Mouse (Mus musculus): ENCODE measurements at regions not wholly inside any gene's neighbourhood (a gene's known extent, or its start where the extent isn't known, plus 50 kb on each side); places are given as distances from the start of the nearest gene placed in this dataset.

DNA sequence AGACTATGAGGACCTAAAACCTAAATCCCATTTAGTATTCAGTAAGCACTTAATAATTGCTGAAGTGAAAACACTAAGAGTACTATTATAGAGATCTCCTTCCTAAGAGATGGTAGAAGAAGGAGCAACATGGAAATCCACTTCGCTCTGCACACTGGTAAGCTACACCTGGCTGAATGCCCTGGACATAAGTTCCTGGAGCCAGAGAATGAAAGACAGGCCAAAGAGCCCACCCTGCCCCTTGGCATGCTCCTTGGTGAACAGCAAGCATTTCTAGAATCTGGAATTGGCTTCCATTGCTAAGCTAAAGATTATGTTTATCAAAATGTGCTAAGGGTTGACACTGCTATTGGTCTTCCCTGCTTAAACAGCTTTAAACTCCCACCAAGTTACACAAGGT lies 137.3 kb downstream of the 1190002N15Rik start:
- DNase-seq, result no peak
- no peaks in the 10 kb centered on the region for H3K4me1 ChIP-seq (replicated peaks; ENCODE audit: control insufficient read depth, insufficient read depth, low read length)
- H3K27ac ChIP-seq (ENCODE audit: control insufficient read depth, insufficient read depth, low read length), result no peak overlapping the region
- no peaks in the 10 kb centered on the region for H3K36me3 ChIP-seq (ENCODE audit: control insufficient read depth, insufficient read depth, low read length)
- WGBS, result 93% methylated on average over 1 of the region's 1 CpGs
- TF ChIP-seq POLR2A (IDR thresholded peaks at IDR 0.05; ENCODE audit: control insufficient read depth, extremely low read depth, insufficient read depth, low read length, poor library complexity) (no peak), CTCF (IDR thresholded peaks at IDR 0.05; ENCODE audit: borderline replicate concordance, control insufficient read depth, extremely low read depth, insufficient read depth, low read length, poor library complexity) (no peak)
- H3K4me3 ChIP-seq (ENCODE audit: control insufficient read depth, insufficient read depth, low read length), result no peak overlapping the region
- no peaks in the 10 kb centered on the region for H3K27me3 ChIP-seq (ENCODE audit: control insufficient read depth, insufficient read depth, low read length)

DNA sequence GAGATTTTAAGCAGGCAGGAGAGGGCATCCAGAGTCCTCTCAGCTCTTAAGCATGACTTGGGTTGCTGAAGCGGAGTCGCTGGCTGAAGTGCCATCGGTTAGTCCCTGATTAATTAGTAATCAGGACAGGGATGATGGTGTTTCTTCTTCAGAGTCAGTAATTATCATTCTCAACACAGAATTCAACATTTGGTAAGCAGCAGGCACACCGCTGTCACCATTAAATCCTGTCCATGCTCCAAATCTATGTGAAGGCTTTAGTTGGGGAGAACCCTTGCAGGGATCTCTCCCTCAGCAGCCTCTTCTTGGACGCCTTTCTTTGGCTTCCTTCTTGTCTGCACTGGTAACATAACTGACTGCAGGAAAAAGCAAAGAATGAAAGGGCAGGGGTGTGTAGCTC lies 142.7 kb downstream of the 1190002N15Rik start:
- TF ChIP-seq POLR2A (IDR thresholded peaks at IDR 0.05; ENCODE audit: control insufficient read depth, extremely low read depth, insufficient read depth, low read length, poor library complexity) (no peak), CTCF (IDR thresholded peaks at IDR 0.05; ENCODE audit: borderline replicate concordance, control insufficient read depth, extremely low read depth, insufficient read depth, low read length, poor library complexity) (no peak)
- Histone ChIP-seq H3K27me3 (ENCODE audit: control insufficient read depth, insufficient read depth, low read length) (no peaks in the 10 kb centered on the region), H3K4me1 (replicated peaks; ENCODE audit: control insufficient read depth, insufficient read depth, low read length) (no peaks in the 10 kb centered on the region), H3K27ac (ENCODE audit: control insufficient read depth, insufficient read depth, low read length) (no peak overlapping the region), H3K36me3 (ENCODE audit: control insufficient read depth, insufficient read depth, low read length) (no peaks in the 10 kb centered on the region), H3K4me3 (ENCODE audit: control insufficient read depth, insufficient read depth, low read length) (no peak overlapping the region)
- DNase-seq, result no peak
- 90% methylated on average over 5 of the region's 5 CpGs for WGBS

DNA sequence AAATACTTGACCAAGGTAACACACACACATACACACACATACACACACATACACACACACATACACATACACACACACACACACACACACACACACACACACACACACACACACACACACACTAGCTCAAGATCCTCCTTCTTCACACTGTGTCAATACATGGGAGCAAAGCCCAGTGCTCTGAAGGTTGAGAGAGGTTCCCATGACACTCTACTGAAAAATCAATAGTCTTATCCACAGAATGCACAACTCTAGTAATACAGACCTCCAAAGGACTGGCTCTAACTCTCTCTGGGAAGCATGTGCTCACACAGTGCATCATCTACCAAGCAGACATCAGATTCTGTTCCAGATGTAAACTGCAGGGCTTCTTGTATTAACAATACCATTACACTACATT lies 151.7 kb downstream of the 1190002N15Rik start:
- Histone ChIP-seq H3K36me3 (ENCODE audit: control insufficient read depth, insufficient read depth, low read length) (no peaks in the 10 kb centered on the region), H3K27me3 (ENCODE audit: control insufficient read depth, insufficient read depth, low read length) (no peaks in the 10 kb centered on the region), H3K27ac (ENCODE audit: control insufficient read depth, insufficient read depth, low read length) (no peak overlapping the region), H3K4me3 (ENCODE audit: control insufficient read depth, insufficient read depth, low read length) (no peak overlapping the region), H3K4me1 (replicated peaks; ENCODE audit: control insufficient read depth, insufficient read depth, low read length) (no peaks in the 10 kb centered on the region)
- no peak for TF ChIP-seq POLR2A (IDR thresholded peaks at IDR 0.05; ENCODE audit: control insufficient read depth, extremely low read depth, insufficient read depth, low read length, poor library complexity)
- TF ChIP-seq CTCF (IDR thresholded peaks at IDR 0.05; ENCODE audit: borderline replicate concordance, control insufficient read depth, extremely low read depth, insufficient read depth, low read length, poor library complexity), result no peak
- no peak for DNase-seq

DNA sequence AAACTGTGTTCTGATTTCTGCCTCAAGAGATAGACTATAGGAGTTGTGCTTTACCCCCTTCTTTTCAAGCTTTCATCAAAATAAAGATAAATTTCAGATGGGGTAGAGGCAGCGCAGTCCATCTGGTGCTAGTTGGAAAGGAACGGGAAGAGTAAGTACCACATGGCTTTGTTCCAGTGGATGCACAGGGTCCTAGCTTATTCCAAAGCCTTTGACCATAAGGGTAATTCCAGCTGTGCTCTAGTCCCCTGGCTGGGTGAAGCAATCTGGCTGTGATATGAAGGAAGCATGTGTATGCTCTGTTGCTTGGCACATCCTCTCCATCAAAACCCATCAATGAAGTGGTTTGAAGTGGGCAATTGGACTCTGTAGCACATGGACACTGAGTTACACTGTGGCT lies 155.6 kb downstream of the 1190002N15Rik start:
- Histone ChIP-seq H3K4me3 (ENCODE audit: control insufficient read depth, insufficient read depth, low read length) (no peak overlapping the region), H3K27me3 (ENCODE audit: control insufficient read depth, insufficient read depth, low read length) (no peaks in the 10 kb centered on the region), H3K36me3 (ENCODE audit: control insufficient read depth, insufficient read depth, low read length) (no peaks in the 10 kb centered on the region), H3K27ac (ENCODE audit: control insufficient read depth, insufficient read depth, low read length) (no peak overlapping the region), H3K4me1 (replicated peaks; ENCODE audit: control insufficient read depth, insufficient read depth, low read length) (no peaks in the 10 kb centered on the region)
- WGBS, result 96% methylated on average over 2 of the region's 2 CpGs
- TF ChIP-seq POLR2A (IDR thresholded peaks at IDR 0.05; ENCODE audit: control insufficient read depth, extremely low read depth, insufficient read depth, low read length, poor library complexity) (no peak), CTCF (IDR thresholded peaks at IDR 0.05; ENCODE audit: borderline replicate concordance, control insufficient read depth, extremely low read depth, insufficient read depth, low read length, poor library complexity) (no peak)
- no peak for DNase-seq

DNA sequence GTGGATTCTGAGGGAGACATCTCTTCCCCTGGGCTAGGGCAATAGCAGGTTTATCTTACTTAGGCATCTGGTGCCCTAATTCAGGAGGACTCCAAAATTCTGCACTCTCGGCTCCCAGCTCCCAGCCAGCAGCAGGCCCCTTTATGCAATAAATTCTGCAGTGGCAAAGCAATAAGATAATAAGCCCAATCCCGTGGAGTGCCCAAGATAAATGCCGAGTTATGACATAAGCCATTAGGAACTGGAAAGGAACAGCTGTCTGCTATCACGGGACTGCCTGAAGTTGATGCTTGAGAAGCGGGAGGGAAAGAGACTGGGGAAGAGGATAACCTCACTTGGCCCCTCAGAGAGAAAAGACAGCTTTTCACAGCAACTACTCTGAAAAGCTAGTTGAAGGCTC lies 159.0 kb downstream of the 1190002N15Rik start:
- WGBS, result 82% methylated on average over 5 of the region's 5 CpGs
- no peaks in the 10 kb centered on the region for H3K27me3 ChIP-seq (ENCODE audit: control insufficient read depth, insufficient read depth, low read length)
- no peak overlapping the region for H3K27ac ChIP-seq (ENCODE audit: control insufficient read depth, insufficient read depth, low read length)
- no peaks in the 10 kb centered on the region for H3K4me1 ChIP-seq (replicated peaks; ENCODE audit: control insufficient read depth, insufficient read depth, low read length)
- no peak for TF ChIP-seq CTCF (IDR thresholded peaks at IDR 0.05; ENCODE audit: borderline replicate concordance, control insufficient read depth, extremely low read depth, insufficient read depth, low read length, poor library complexity)
- no peak for TF ChIP-seq POLR2A (IDR thresholded peaks at IDR 0.05; ENCODE audit: control insufficient read depth, extremely low read depth, insufficient read depth, low read length, poor library complexity)
- DNase-seq, result no peak
- H3K36me3 ChIP-seq (ENCODE audit: control insufficient read depth, insufficient read depth, low read length), result no peaks in the 10 kb centered on the region
- H3K4me3 ChIP-seq (ENCODE audit: control insufficient read depth, insufficient read depth, low read length), result no peak overlapping the region

DNA sequence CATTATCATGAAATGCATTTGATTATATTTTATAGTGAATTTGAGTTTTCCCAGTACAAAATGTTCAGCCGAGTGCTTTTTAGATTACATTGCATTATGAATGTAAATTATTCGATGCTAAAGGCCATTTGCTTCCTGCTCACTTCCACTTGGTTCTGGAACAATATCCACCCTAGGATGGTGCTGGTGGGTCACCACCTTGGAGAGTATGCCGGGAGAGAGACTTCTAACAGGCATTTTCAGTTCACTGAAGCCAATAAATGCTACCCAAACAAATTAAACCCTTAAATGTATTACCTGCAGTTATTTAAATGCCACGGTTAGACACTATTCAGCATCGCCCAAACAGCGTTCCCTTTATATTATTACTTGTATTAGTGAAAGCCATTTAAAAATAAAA lies 159.6 kb downstream of the 1190002N15Rik start:
- TF ChIP-seq POLR2A (IDR thresholded peaks at IDR 0.05; ENCODE audit: control insufficient read depth, extremely low read depth, insufficient read depth, low read length, poor library complexity), result no peak
- no peak for TF ChIP-seq CTCF (IDR thresholded peaks at IDR 0.05; ENCODE audit: borderline replicate concordance, control insufficient read depth, extremely low read depth, insufficient read depth, low read length, poor library complexity)
- DNase-seq, result no peak
- Histone ChIP-seq H3K36me3 (ENCODE audit: control insufficient read depth, insufficient read depth, low read length) (no peaks in the 10 kb centered on the region), H3K4me1 (replicated peaks; ENCODE audit: control insufficient read depth, insufficient read depth, low read length) (no peaks in the 10 kb centered on the region), H3K27me3 (ENCODE audit: control insufficient read depth, insufficient read depth, low read length) (no peaks in the 10 kb centered on the region), H3K4me3 (ENCODE audit: control insufficient read depth, insufficient read depth, low read length) (no peak overlapping the region), H3K27ac (ENCODE audit: control insufficient read depth, insufficient read depth, low read length) (no peak overlapping the region)
- 94% methylated on average over 6 of the region's 6 CpGs for WGBS

DNA sequence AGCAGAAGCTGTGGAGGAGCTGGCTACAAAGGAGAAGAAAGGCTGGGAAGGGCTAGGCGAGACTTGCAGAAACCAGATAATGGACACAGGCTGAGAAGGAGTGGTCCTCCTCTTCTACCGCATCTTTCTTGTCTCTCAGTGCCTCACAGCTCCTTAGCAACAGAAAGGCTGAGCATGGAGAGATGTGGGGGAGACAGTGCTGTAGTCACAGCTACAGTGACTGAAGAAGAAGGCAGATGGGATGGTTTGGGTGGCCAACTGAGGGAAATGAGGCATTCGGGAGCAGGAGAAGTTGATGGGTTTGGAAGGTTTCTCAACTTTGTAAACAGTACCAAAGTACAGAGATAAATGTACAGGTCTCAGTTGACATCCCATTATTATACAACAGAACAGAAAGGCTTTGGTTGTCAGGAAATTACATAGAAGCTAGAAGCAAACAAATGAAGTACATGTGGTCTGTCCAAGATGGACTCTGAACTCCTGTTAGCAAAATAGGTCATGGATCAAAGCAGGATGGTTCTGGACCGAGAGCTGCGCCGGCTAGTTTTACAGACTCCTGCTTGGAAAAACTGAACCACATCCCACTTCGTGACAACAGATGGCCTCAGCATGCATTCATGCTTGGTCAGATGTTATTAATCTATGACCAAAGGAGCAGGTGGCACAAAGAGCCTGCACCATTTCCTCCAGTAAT lies 160.4 kb downstream of the 1190002N15Rik start:
- H3K27me3 ChIP-seq (ENCODE audit: control insufficient read depth, insufficient read depth, low read length), result no peaks in the 10 kb centered on the region
- 94% methylated on average over 7 of the region's 7 CpGs for WGBS
- H3K36me3 ChIP-seq (ENCODE audit: control insufficient read depth, insufficient read depth, low read length), result no peaks in the 10 kb centered on the region
- DNase-seq, result no peak
- H3K27ac ChIP-seq (ENCODE audit: control insufficient read depth, insufficient read depth, low read length), result no peak overlapping the region
- TF ChIP-seq POLR2A (IDR thresholded peaks at IDR 0.05; ENCODE audit: control insufficient read depth, extremely low read depth, insufficient read depth, low read length, poor library complexity) (no peak), CTCF (IDR thresholded peaks at IDR 0.05; ENCODE audit: borderline replicate concordance, control insufficient read depth, extremely low read depth, insufficient read depth, low read length, poor library complexity) (no peak)
- no peak overlapping the region for H3K4me3 ChIP-seq (ENCODE audit: control insufficient read depth, insufficient read depth, low read length)
- no peaks in the 10 kb centered on the region for H3K4me1 ChIP-seq (replicated peaks; ENCODE audit: control insufficient read depth, insufficient read depth, low read length)

Data from thymus, adult 2 months (tissue).